Mouse (Mus musculus) cerebral cortex, adult 2 months (tissue): ENCODE data around the gene Snf8.

Source experiments
- WGBS: fragments of 180-500 bp; shearing (Covaris S2); methylation state at CpG from one replicate; pipeline ENCODE4 v1.1.7; 2018; 5-methylcytosine and 5-hydroxymethylcytosine counted together

The Snf8 gene

GRCm38 (mm10) chr11:96028130-96028529 is 6.6 kb upstream of the Snf8 start:
- 68% methylated on average over 5 of the region's 5 CpGs for WGBS

- WGBS, result 90% methylated on average over 3 of the region's 3 CpGs
Observed at GRCm38 (mm10) chr11:96030571-96030970, 4.1 kb upstream of the Snf8 start.

GRCm38 (mm10) chr11:96031701-96032100 is 3.0 kb upstream of the Snf8 start:
- WGBS, result 80% methylated on average over 2 of the region's 2 CpGs

GRCm38 (mm10) chr11:96033264-96033663 is 1.4 kb upstream of the Snf8 start:
- WGBS, result 92% methylated on average over 2 of the region's 3 CpGs

GRCm38 (mm10) chr11:96034116-96034515 is 569 bp upstream of the Snf8 start:
- WGBS, result 48% methylated on average over 8 of the region's 8 CpGs

- under 1% methylated on average over 6 of the region's 6 CpGs for WGBS
Observed at GRCm38 (mm10) chr11:96035133-96035532, 448 bp downstream of the Snf8 start.

GRCm38 (mm10) chr11:96037499-96037898 is 2.8 kb downstream of the Snf8 start:
- WGBS, result 95% methylated on average over 5 of the region's 5 CpGs

- 97% methylated on average over 1 of the region's 1 CpGs for WGBS
Observed at GRCm38 (mm10) chr11:96038560-96038959, 3.9 kb downstream of the Snf8 start.

GRCm38 (mm10) chr11:96044803-96045567 is 10.3 kb downstream of the Snf8 start:
- WGBS, result 71% methylated on average over 11 of the region's 11 CpGs

GRCm38 (mm10) chr11:96046028-96046427 is 11.3 kb downstream of the Snf8 start:
- 58% methylated on average over 8 of the region's 8 CpGs for WGBS

GRCm38 (mm10) chr11:96046793-96047192 is 12.1 kb downstream of the Snf8 start:
- 66% methylated on average over 2 of the region's 2 CpGs for WGBS

- WGBS, result 66% methylated on average over 4 of the region's 4 CpGs
Observed at GRCm38 (mm10) chr11:96047469-96048373, 13.0 kb downstream of the Snf8 start.

- 85% methylated on average over 4 of the region's 4 CpGs for WGBS
Observed at GRCm38 (mm10) chr11:96049939-96050338, 15.3 kb downstream of the Snf8 start.

GRCm38 (mm10) chr11:96050854-96051253 is 16.2 kb downstream of the Snf8 start:
- 86% methylated on average over 3 of the region's 3 CpGs for WGBS

- WGBS, result 82% methylated on average over 4 of the region's 4 CpGs
Observed at GRCm38 (mm10) chr11:96058309-96058708, 23.6 kb downstream of the Snf8 start.

GRCm38 (mm10) chr11:96064521-96065214 is 30.0 kb downstream of the Snf8 start:
- WGBS, result under 1% methylated on average over 47 of the region's 64 CpGs

- 5% methylated on average over 39 of the region's 50 CpGs for WGBS
Observed at GRCm38 (mm10) chr11:96065215-96065911, 30.7 kb downstream of the Snf8 start, which contains the start of gene Ube2z. Ube2z (minus strand) TSS chr11:96065388.

- 69% methylated on average over 5 of the region's 5 CpGs for WGBS
Observed at GRCm38 (mm10) chr11:96068231-96068630, 33.5 kb downstream of the Snf8 start.

- WGBS, result 92% methylated on average over 7 of the region's 7 CpGs
Observed at GRCm38 (mm10) chr11:96070353-96070752, 35.7 kb downstream of the Snf8 start.

- WGBS, result 94% methylated on average over 1 of the region's 1 CpGs
Observed at GRCm38 (mm10) chr11:96071013-96071412, 36.3 kb downstream of the Snf8 start.

- 66% methylated on average over 9 of the region's 9 CpGs for WGBS
Observed at GRCm38 (mm10) chr11:96073295-96073993, 38.8 kb downstream of the Snf8 start.
